Mouse (Mus musculus): ENCODE data around the gene Tiparp.

GRCm38 (mm10) chr3:65533598-65533997 lies 5.4 kb downstream of the Tiparp start:
- TF ChIP-seq CTCF (IDR thresholded peaks at IDR 0.05; ENCODE audit: insufficient read depth, low read length) (no peak), POLR2A (IDR thresholded peaks at IDR 0.05; ENCODE audit: borderline replicate concordance, extremely low read depth, low read depth, low read length) (no peak)

Measured in lung, adult 2 months (tissue).